Mouse (Mus musculus) T-helper 17 cell (primary cell): ENCODE data around the gene Efcab8.
"Not testable (repeated sequence)": the region's sequence is repeated elsewhere in the genome, so short reads cannot be mapped to it uniquely, and the experiment has no call there.

ENCODE experiments used
- in situ Hi-C, 2 experiments: fragments of 300-600 bp; cut with MboI, MseI; formaldehyde crosslinking; loops; 1 replicate in 1 of 2; 2 replicates in 1 of 2; pipeline ENCODE4 v1.15.1; 2025; ENCODE audit warnings: high pct_unique_total_duplicates in 2 of 2

The Efcab8 gene

GRCm38 (mm10) chr2:153825900-153826299, 46.2 kb downstream of the Efcab8 start:
- in situ Hi-C loops = not testable (repeated sequence)

GRCm38 (mm10) chr2:153827171-153827830, 47.6 kb downstream of the Efcab8 start:
- in situ Hi-C loops = no loop called here

DNA sequence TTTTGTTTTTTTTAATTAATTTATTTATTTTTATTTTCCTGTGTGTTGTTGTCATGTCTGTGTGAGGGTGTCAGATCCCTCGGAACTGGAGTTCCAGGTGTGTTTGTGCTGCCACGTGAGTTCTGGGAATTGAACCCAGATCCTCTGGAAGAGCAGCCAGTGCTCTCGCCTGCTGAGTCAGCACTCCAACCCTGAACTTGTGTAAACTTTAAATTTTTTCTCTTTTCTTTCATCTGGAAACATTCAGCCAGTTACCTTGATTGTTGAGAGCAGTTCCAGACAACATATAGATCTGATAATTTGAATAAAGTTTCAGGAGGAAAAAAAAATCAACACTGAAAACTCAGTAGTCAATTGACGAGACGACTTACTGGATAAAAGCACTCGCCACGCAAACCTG, 49.0 kb downstream of the Efcab8 start:
- in situ Hi-C loops = no loop called here

DNA sequence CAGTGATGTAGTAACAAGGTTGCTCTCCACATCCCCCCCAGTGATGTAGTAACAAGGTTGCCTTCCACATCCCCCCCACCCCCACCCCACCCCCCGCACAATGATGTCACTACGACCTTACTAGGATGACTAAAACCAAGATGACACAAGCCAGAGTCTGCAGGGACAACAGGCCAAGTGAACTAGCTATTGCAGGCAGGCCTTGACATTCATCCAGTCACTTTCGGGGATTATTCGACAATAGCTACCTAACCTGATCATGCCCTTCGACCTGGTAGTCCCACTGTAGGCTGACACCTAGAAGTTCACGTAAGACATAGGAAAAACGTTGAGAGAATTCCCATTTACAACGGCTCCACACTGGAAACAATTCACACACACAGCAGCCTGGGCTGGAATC, 53.6 kb downstream of the Efcab8 start:
- in situ Hi-C loops = no loop called here

DNA sequence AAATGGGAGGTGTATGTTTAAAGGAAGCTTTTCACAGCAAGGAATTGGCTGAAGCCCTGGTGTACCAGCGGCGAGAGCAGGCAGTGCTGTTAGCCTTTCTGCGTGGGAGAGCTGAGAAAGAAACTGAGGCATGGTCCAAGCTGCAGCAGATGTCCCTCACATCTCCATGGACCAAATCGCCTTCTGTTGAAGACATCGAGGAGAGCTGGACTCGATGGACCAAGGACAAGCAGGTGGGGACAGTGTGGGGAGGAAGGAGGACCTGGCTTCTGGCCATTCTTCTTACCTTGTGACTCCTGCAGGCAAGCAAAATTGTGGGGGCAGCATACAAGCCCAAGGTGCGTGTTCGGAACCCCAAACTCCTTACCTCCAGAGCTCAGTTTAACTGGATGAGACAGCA, 63.1 kb downstream of the Efcab8 start:
- in situ Hi-C loops = no loop called here

GRCm38 (mm10) chr2:153848389-153848788, 68.7 kb downstream of the Efcab8 start:
- in situ Hi-C loops = no loop called here

GRCm38 (mm10) chr2:153850351-153851029, 70.8 kb downstream of the Efcab8 start:
- in situ Hi-C loops = loop anchor here in 1 of 2 experiments (10.0 kb wide), 1 partner anchor 146 kb away; no protein-coding TSS in a partner anchor

DNA sequence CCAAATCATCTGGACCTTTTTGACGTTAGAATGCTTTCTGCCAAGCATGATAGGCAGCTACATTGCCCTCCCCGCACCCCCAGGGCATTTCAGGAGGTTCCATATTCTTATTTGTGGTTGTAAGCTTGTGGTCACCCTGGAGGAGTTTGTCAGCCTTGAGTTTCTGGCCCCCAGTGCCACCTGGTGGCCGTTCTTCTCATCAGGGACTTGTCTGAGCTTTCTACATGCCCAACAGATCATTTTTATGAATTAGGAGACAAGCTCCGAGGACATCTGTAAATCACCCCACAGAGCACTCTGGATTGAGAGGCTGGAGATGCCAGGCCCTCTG, 71.3 kb downstream of the Efcab8 start:
- in situ Hi-C loops = loop anchor here in 1 of 2 experiments (10.0 kb wide), 1 partner anchor 146 kb away; no protein-coding TSS in a partner anchor

DNA sequence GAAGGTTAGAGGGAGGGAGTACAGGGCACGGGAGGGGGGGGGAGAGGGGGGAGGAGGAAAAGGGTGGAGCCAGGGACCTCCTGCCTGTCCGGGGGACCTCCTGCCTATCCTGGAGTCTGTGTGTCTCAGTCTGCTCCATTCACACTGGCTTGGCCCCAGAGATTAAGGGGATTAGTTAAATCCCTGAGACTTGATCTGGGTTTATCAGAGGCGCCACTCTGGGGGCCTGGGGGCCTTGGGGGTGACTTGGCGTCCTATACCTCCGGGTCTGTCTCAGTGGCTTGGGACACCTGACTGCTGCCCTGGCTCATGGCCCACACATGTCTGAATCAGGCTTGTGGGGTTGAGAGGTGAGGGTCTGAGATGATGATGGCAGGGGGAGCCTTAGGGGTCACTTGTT, 73.8 kb downstream of the Efcab8 start:
- in situ Hi-C loops = loop anchor here in 1 of 2 experiments (10.0 kb wide), 1 partner anchor 149 kb away; no protein-coding TSS in a partner anchor

DNA sequence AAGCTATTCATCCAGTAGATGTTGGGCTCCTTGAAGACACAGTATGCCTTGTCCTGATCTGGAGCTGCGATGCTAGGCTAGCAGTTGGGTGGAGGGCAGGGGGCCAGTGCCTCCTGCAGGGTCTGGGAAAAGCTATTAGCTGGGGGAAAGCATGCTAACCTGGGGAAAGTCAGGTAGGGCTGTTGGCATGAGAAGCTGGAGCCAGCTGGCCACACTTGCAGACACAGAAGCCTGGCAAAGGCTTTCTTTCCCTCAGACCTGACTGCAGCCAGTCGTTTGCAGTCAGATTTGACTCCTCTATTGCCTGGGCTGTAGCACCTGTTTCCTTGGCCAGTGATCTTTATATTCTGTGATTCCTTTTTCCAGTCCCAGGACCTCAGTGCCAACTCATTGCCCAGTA, 79.8 kb downstream of the Efcab8 start:
- in situ Hi-C loops = loop anchor here in 1 of 2 experiments (10.0 kb wide), 1 partner anchor 155 kb away; no protein-coding TSS in a partner anchor

DNA sequence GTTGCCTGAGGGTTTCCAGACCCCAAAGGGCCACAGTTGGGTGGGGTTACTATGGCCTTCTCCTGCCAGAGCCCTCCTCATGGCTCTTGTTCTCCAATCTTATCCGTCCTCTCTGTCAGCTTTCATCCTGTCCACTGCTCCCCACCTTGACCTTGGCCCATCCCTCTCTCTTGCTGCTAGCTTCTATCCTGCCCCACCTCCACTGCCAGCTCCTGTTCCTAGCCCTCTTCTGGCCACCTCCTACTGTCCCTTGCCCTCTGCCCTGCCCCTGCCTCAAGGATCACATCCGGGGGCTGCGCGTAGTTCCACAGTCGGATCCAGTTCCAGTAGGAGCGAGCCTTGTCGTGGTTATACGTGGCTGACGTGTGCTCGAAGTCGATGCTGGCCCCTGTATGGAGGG, 80.6 kb downstream of the Efcab8 start:
- in situ Hi-C loops = no loop called here

GRCm38 (mm10) chr2:153860715-153861114, 81.0 kb downstream of the Efcab8 start:
- in situ Hi-C loops = no loop called here

DNA sequence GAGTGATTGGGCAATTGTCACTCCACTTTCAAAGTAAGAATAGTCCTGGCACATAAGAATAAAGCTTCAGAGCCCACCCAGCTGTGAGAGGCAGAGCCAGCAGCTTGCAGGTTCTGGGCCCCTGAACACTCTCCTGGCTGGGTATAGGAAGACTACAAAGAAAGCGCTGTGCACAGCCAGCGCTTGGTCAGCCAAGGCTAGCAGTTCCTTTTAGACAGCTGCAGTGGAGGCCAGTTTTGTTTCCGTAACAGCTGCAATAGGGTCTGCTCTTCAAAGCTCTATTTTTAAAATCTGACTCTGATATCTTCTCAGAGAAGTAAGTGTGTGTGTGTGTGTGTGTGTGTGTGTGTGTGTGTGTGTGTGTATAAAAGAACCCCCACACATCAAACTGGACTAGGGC, 82.2 kb downstream of the Efcab8 start:
- in situ Hi-C loops = no loop called here

- in situ Hi-C loops = no loop called here
These were observed 91.3 kb downstream of the Efcab8 start, which contains the start of gene Sun5 for GRCm38 (mm10) chr2:153870984-153871383. Sun5 (minus strand) TSS chr2:153871084.

DNA sequence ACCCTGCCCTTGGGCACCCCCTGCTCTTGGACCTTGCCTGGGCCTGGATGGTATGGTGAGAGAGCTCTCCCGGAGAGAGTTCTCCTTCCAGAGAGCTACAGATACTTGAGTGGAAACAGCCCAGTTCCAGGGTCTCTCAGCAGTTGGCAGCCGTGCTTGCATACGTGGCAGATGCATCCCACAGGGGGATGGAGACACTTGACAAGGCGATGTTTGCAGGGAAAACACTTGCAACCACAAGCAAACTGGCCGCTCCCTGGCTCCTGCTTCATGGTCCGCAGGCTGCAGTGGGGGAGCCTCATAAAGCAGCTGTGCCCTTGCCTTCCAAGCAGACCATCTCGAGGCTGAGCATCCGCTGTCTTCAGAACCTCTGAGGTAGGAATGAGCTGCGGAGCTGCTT, 95.0 kb downstream of the Efcab8 start, which contains the start of gene Bpifb2:
Gene Bpifb2 (plus strand): TSS at position 301 of the 400 bp plus-strand sequence.
- in situ Hi-C loops = no loop called here
